Mouse (Mus musculus): ENCODE results near the gene Adcy5.

DNA sequence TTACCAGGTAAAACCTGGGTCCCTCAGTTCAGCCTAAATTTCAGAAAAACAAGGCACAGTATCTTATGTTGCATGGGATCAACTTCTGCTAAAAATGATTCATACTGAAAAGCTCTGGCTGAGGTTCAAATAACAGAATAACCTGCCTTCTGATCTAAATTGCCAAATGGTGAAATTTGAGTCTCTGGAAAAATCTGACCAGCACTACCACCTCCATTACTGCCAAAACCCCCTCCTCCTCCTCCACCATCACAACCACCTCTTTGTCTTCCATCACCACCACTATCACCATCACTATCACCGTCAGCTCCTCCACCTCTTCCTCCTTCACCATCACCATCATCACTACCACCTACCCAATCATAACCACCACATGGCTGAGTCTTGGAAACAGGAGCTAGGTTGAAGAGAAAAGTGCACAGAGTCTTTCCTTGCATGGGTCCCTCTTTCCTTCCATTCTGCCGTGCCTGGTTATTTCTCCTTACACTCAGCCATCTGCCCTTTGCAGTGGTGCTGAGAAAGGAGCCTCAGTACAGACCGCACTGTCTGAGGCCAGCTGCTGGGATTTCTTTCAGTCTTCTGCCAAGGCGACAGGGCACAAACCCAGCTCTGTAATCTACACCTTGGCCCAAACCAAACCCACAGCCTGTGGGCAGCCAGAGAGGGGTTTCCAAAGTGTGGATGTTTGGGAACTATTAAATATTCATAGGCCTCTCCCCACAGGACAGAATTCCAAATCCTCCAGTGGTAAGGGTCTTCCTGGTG is 85.5 kb downstream of the Adcy5 start:
- TF ChIP-seq CTCF (IDR thresholded peaks at IDR 0.05; ENCODE audit: low read depth) (no peak), EP300 (IDR thresholded peaks at IDR 0.05; ENCODE audit: low read depth) (no peak)
